Mouse (Mus musculus) myocyte (in vitro differentiated cells): Measurements from ENCODE around the gene Taok2. TPM values are rescaled to one million over a fixed set of nuclear protein-coding genes. Genes with fewer than 3 reads are reported as not detected.

Experiments
- H3K27me3 ChIP-seq: one replicate; pipeline ENCODE4 v1.6.1; 2011; ENCODE audit not compliant: control insufficient read depth, insufficient read depth, insufficient read length
- H3K36me3 ChIP-seq: one replicate; pipeline ENCODE4 v1.6.1; 2011; ENCODE audit not compliant: control insufficient read depth, insufficient read depth
- H3K4me2 ChIP-seq: one replicate; pipeline ENCODE4 v1.6.1; 2011; ENCODE audit warnings: low read depth, control low read depth
- H3K4me3 ChIP-seq: one replicate; pipeline ENCODE4 v1.5.1; 2011; ENCODE audit warnings: mild to moderate bottlenecking, control low read depth, moderate library complexity
- H3K79me2 ChIP-seq: one replicate; pipeline ENCODE4 v1.6.1; 2011; ENCODE audit not compliant: control insufficient read depth, insufficient read depth
- H3ac ChIP-seq: one replicate; pipeline ENCODE4 v1.6.1; 2011; ENCODE audit not compliant: control insufficient read depth, insufficient read length
- CEBPB ChIP-seq: IDR thresholded peaks from 2 replicates; pipeline ENCODE4 v1.6.1; 2011; ENCODE audit warnings: mild to moderate bottlenecking, moderate library complexity; ENCODE audit not compliant: poor library complexity, insufficient read depth, severe bottlenecking
- E2F4 ChIP-seq: IDR thresholded peaks from one replicate; pipeline ENCODE4 v1.6.1; 2011; ENCODE audit warnings: mild to moderate bottlenecking, control low read depth, moderate library complexity; ENCODE audit not compliant: insufficient read depth
- MAX ChIP-seq: IDR thresholded peaks from one replicate; pipeline ENCODE4 v1.6.1; 2011; ENCODE audit warnings: low read depth, mild to moderate bottlenecking, control low read depth
- MYOD1 ChIP-seq, 3 experiments: IDR thresholded peaks; one replicate each; pipeline ENCODE4 v1.6.1; 2011; ENCODE audit warnings: control low read depth in 2 of 3, low read depth in 2 of 3, mild to moderate bottlenecking in 2 of 3, moderate library complexity in 1 of 3; ENCODE audit not compliant: insufficient read length in 2 of 3, control insufficient read depth in 1 of 3
- MYOG ChIP-seq, 3 experiments: IDR thresholded peaks; one replicate each; pipeline ENCODE4 v1.6.1; 2011; ENCODE audit warnings: control low read depth in 2 of 3, low read depth in 2 of 3, mild to moderate bottlenecking in 2 of 3; ENCODE audit not compliant: insufficient read length in 2 of 3, control insufficient read depth in 1 of 3, insufficient read depth in 1 of 3
- POLR2A ChIP-seq: IDR thresholded peaks from one replicate; pipeline ENCODE4 v1.6.1; 2011; ENCODE audit warnings: low read depth, mild to moderate bottlenecking, control low read depth, moderate library complexity; ENCODE audit not compliant: insufficient read length
- POLR2AphosphoS2 ChIP-seq: IDR thresholded peaks from one replicate; pipeline ENCODE4 v1.6.1; 2011; ENCODE audit warnings: low read depth, control low read depth; ENCODE audit not compliant: insufficient read length
- REST ChIP-seq: IDR thresholded peaks from one replicate; pipeline ENCODE4 v1.6.1; 2011; ENCODE audit warnings: mild to moderate bottlenecking, control low read depth, moderate library complexity; ENCODE audit not compliant: insufficient read depth, insufficient read length
- SRF ChIP-seq: IDR thresholded peaks from one replicate; pipeline ENCODE4 v1.6.1; 2011; ENCODE audit warnings: low read depth; ENCODE audit not compliant: control insufficient read depth, insufficient read length
- TCF12 ChIP-seq: IDR thresholded peaks from one replicate; pipeline ENCODE4 v1.6.1; 2011; ENCODE audit warnings: mild to moderate bottlenecking, control low read depth; ENCODE audit not compliant: poor library complexity, insufficient read depth, severe bottlenecking
- TCF3 ChIP-seq: IDR thresholded peaks from one replicate; pipeline ENCODE4 v1.6.1; 2011; ENCODE audit warnings: low read depth, control low read depth; ENCODE audit not compliant: insufficient read length
- USF1 ChIP-seq: IDR thresholded peaks from one replicate; pipeline ENCODE4 v1.6.1; 2011; ENCODE audit warnings: low read depth, mild to moderate bottlenecking, control low read depth, moderate library complexity
- polyA plus RNA-seq: library from polyadenylated mRNA; unstranded; fragments of >200 nt; fragmentation: generic; extraction: Trizol; gene quantifications from one replicate; pipeline ENCODE4 v1.2.1, GENCODE M21; 2012; ENCODE audit warnings: missing spikeins

The Taok2 gene
- polyA plus RNA-seq, 1 experiment = 26.6 TPM

DNA sequence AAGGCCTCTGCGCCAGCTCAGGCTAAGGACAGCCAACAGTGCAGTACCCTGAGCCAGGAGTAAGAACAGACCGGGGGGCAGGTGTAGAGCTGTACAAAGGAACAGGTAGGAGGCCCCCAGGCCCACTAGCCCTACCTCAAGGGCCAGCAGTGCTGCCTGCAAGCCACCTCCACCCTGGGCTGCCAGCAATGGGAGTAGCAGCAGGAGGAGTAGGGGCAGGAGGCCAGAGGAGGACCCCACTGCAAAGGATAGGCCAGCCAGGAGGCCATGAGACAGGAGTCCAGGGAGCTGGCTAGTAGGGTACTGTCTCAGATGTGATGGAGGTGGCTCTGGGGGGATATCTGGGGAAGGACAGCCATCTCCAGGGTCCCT is 14.0 kb downstream of the Taok2 start:
- Histone ChIP-seq H3K4me3 (no peak overlapping the region), H3K36me3 (peaks cover 27% of the 10 kb centered on the region)
- no peak for TF ChIP-seq POLR2AphosphoS2

DNA sequence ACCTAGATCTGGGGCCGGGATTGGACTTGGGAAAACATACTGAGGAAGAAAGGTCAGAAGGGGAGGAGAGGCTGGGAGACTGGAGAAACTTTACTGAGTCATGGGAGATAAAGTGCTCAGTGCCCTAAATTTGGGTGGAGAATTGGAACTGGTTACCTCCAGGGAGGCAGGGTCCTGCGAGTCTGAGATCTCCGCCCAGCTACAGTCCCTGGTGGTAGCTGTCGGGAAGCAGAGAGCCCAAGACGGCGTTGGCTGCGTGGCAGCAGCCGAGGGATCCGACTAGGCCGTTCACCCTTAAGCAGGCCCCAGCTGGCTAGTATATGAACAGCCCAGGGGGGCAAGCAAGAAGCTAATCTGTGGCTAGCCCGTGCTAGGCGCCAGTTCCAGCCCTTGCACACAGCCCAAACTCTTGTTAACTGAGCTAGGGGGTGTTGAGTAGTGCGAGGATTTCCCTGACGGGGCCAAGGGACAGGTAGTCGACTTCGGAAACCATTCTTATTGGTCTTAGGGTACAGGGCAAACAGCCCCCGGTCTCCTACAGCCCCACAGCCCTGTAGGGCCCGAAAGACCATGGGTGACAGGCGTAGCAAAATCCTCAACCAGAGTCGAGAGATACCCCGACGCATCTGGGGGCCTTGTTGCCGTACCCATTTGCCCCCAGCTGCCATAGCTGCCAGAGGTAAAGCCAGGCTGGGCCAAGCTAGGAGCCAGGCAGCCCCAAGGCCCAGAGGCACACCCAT is 14.6 kb downstream of the Taok2 start:
- H3K4me2 ChIP-seq = no peak overlapping the region
- peaks cover 21% of the 10 kb centered on the region for H3K36me3 ChIP-seq
- TF ChIP-seq REST (no peak), USF1 (no peak), MYOD1 (IDR thresholded peaks at IDR 0.05; ENCODE audit: control insufficient read depth in 1 of 3, insufficient read length in 2 of 3, low read depth in 2 of 3) (no peak), TCF12 (no peak), MAX (no peak), SRF (no peak), CEBPB (no peak), TCF3 (no peak), E2F4 (no peak)
- no peak overlapping the region for H3K4me3 ChIP-seq
- no peaks in the 10 kb centered on the region for H3K27me3 ChIP-seq
- H3K79me2 ChIP-seq = no peaks in the 10 kb centered on the region
- no peak overlapping the region for H3ac ChIP-seq

More for the DNA sequence above, 14.0 kb downstream of the Taok2 start:
- H3ac ChIP-seq = no peak overlapping the region
- no peak overlapping the region for H3K4me2 ChIP-seq
- no peaks in the 10 kb centered on the region for H3K27me3 ChIP-seq
- no peaks in the 10 kb centered on the region for H3K79me2 ChIP-seq

GRCm38 (mm10) chr7:126868003-126868402 is 16.5 kb downstream of the Taok2 start:
- no peaks in the 10 kb centered on the region for H3K27me3 ChIP-seq

GRCm38 (mm10) chr7:126867534-126867933 is 17.0 kb downstream of the Taok2 start:
- Histone ChIP-seq H3K27me3 (no peaks in the 10 kb centered on the region), H3K4me2 (no peak overlapping the region), H3K36me3 (peaks cover 8% of the 10 kb centered on the region), H3ac (no peak overlapping the region), H3K4me3 (no peak overlapping the region), H3K79me2 (no peaks in the 10 kb centered on the region)
- no peak for TF ChIP-seq MYOD1 (IDR thresholded peaks at IDR 0.05; ENCODE audit: control insufficient read depth in 1 of 3, insufficient read length in 2 of 3, low read depth in 2 of 3)
- no peak for TF ChIP-seq E2F4
- no peak for TF ChIP-seq MYOG (IDR thresholded peaks at IDR 0.05; ENCODE audit: control insufficient read depth in 1 of 3, insufficient read depth in 1 of 3, insufficient read length in 2 of 3, low read depth in 2 of 3)
- TF ChIP-seq REST = no peak
- no peak for TF ChIP-seq POLR2A
- TF ChIP-seq POLR2AphosphoS2 = no peak
- TF ChIP-seq TCF3 = no peak
- TF ChIP-seq USF1 = no peak
- TF ChIP-seq SRF = no peak

More at GRCm38 (mm10) chr7:126868003-126868402, 16.5 kb downstream of the Taok2 start:
- no peak overlapping the region for H3K4me3 ChIP-seq
- peaks cover 13% of the 10 kb centered on the region for H3K36me3 ChIP-seq
- no peaks in the 10 kb centered on the region for H3K79me2 ChIP-seq
- no peak overlapping the region for H3K4me2 ChIP-seq
- TF ChIP-seq POLR2A (no peak), E2F4 (no peak), MYOG (IDR thresholded peaks at IDR 0.05; ENCODE audit: control insufficient read depth in 1 of 3, insufficient read depth in 1 of 3, insufficient read length in 2 of 3, low read depth in 2 of 3) (no peak), SRF (no peak), TCF3 (no peak)
- no peak overlapping the region for H3ac ChIP-seq

DNA sequence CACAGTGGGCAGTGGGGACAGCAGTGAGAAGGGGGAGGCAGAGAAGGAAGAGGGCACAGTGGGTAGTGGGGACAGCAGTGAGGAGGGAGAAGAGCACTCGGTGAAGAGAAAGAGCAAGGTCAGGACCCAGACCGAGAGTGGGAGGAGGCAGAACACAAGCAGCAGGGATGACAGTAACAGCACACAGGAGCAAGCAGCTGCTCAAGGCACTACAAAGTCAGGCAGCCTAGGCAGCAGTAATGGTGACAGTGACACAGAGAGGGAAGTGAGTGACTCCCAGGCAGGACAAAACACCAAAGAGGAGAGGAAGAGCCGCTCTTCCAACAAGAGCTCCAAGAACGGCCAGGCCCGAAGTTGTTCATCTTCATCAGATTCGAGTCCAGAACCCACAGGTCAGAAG is 20.7 kb downstream of the Taok2 start:
- Histone ChIP-seq H3K4me2 (no peak overlapping the region), H3K27me3 (no peaks in the 10 kb centered on the region), H3K79me2 (peaks cover 12% of the 10 kb centered on the region), H3K4me3 (peak overlapping the region; percentile 89), H3K36me3 (peaks cover 6% of the 10 kb centered on the region), H3ac (peak overlapping the region; percentile 47)
- TF ChIP-seq TCF12 (no peak), CEBPB (no peak), POLR2AphosphoS2 (peak; percentile 73)
